Mouse (Mus musculus): ENCODE measurements at regions not wholly inside any gene's neighbourhood (a gene's known extent, or its start where the extent isn't known, plus 50 kb on each side); places are given as distances from the start of the nearest gene placed in this dataset.

GRCm38 (mm10) chr15:59880426-59880825, 136.0 kb downstream of the 4933412E24Rik start:
- TF ChIP-seq CTCF (IDR thresholded peaks at IDR 0.05; ENCODE audit: extremely low read depth, insufficient read length, insufficient replicate concordance, low read depth, low read length): no peak
- TF ChIP-seq POLR2A (IDR thresholded peaks at IDR 0.05; ENCODE audit: low read depth, low read length): no peak

Data from small intestine, adult 2 months (tissue).